In genomic region chr7:75796474-75796873, GRCm38 (mm10) we compare ENCODE assay signal across 8 mouse cellular contexts. TPM values are rescaled to one million over a fixed set of nuclear protein-coding genes. Genes with fewer than 3 reads are reported as not detected.
DNase-seq lines count a peak whose midpoint lies in the region; ATAC-seq and TF ChIP-seq lines count a peak whose summit lies in the region.

No protein-coding gene starts in this region.

- no peaks in the 10 kb centered on the region for H3K79me3 ChIP-seq in C2C12 (ENCODE audit: low read depth)

- 26% methylated on average over 9 of the region's 9 CpGs for WGBS in heart, adult 2 months
- 33% methylated on average over 9 of the region's 9 CpGs for WGBS in embryonic facial prominence, embryonic 10.5 days
- WGBS in liver, embryonic 15.5 days (ENCODE audit: insufficient replicate concordance): 10% methylated on average over 9 of the region's 9 CpGs
- WGBS in stomach, embryonic 14.5 days: 15% methylated on average over 9 of the region's 9 CpGs

- H3ac ChIP-seq in C2C12 (ENCODE audit: control insufficient read depth, insufficient read length, low read depth): peak overlapping the region; percentile 4

- H3K27ac ChIP-seq in heart, adult 2 months: peak overlapping the region; percentile 24; the same call in 1 of the 2 replicates
- peak overlapping the region; percentile 24 for H3K27ac ChIP-seq in embryonic facial prominence, embryonic 10.5 days (replicated peaks)
- H3K27ac ChIP-seq in liver, embryonic 15.5 days (replicated peaks): no peak overlapping the region
- H3K27ac ChIP-seq in stomach, embryonic 14.5 days (ENCODE audit: low read length): no peak overlapping the region

- H3K9me3 ChIP-seq in embryonic facial prominence, embryonic 10.5 days: no peaks in the 10 kb centered on the region
- no peaks in the 10 kb centered on the region for H3K9me3 ChIP-seq in liver, embryonic 15.5 days (replicated peaks)
- no peaks in the 10 kb centered on the region for H3K9me3 ChIP-seq in stomach, embryonic 14.5 days (ENCODE audit: control insufficient read depth, low read depth, low read length)

- TF ChIP-seq POLR2A in heart, adult 2 months (IDR thresholded peaks at IDR 0.05; ENCODE audit: insufficient read depth, low read depth, low read length): no peak

- H3K4me3 ChIP-seq in heart, adult 2 months: no peak overlapping the region
- H3K4me3 ChIP-seq in C2C12 (ENCODE audit: insufficient read depth, poor library complexity, severe bottlenecking): no peak overlapping the region
- no peak overlapping the region for H3K4me3 ChIP-seq in embryonic facial prominence, embryonic 10.5 days
- no peak overlapping the region for H3K4me3 ChIP-seq in liver, embryonic 15.5 days (replicated peaks)
- H3K4me3 ChIP-seq in stomach, embryonic 14.5 days (ENCODE audit: low read depth, low read length): no peak overlapping the region

- H3K9ac ChIP-seq in heart, adult 2 months (ENCODE audit: low read depth, low read length): no peak overlapping the region
- H3K9ac ChIP-seq in liver, embryonic 15.5 days: no peak overlapping the region
- H3K9ac ChIP-seq in stomach, embryonic 14.5 days (replicated peaks; ENCODE audit: low read depth, low read length): no peak overlapping the region

- ATAC-seq in liver, embryonic 15.5 days (ENCODE audit: insufficient read depth): no peak
- peak; percentile 64; the same call in 1 of the 2 replicates for ATAC-seq in stomach, embryonic 14.5 days (ENCODE audit: insufficient number of reproducible peaks, insufficient read depth, low FRiP score, low read depth)

- intact Hi-C loops in heart, adult 2 months (cut with DNase I): no loop called here
- intact Hi-C loops in heart, postnatal 10 days (cut with DNase I): no loop called here

- H3K4me1 ChIP-seq in heart, adult 2 months (ENCODE audit: control insufficient read depth, insufficient read depth, low read length): peaks cover 11% of the 10 kb centered on the region
- H3K4me1 ChIP-seq in embryonic facial prominence, embryonic 10.5 days: peaks cover 22% of the 10 kb centered on the region
- peaks cover 20% of the 10 kb centered on the region for H3K4me1 ChIP-seq in liver, embryonic 15.5 days (replicated peaks)
- peaks cover 3% of the 10 kb centered on the region; the same call in 1 of the 2 replicates for H3K4me1 ChIP-seq in stomach, embryonic 14.5 days (ENCODE audit: control insufficient read depth, insufficient read depth, low read length)

- no peaks in the 10 kb centered on the region for H3K27me3 ChIP-seq in heart, adult 2 months (ENCODE audit: control insufficient read depth, insufficient read depth, low read length)
- H3K27me3 ChIP-seq in C2C12 (ENCODE audit: control insufficient read depth, insufficient read depth, insufficient read length): no peaks in the 10 kb centered on the region
- H3K27me3 ChIP-seq in embryonic facial prominence, embryonic 10.5 days (replicated peaks; ENCODE audit: low read depth, poor library complexity, severe bottlenecking): no peaks in the 10 kb centered on the region
- no peaks in the 10 kb centered on the region for H3K27me3 ChIP-seq in liver, embryonic 15.5 days
- no peaks in the 10 kb centered on the region for H3K27me3 ChIP-seq in stomach, embryonic 14.5 days (ENCODE audit: control insufficient read depth, insufficient read depth, low read length)

- peak in 1 of 2 experiments; percentile 47 for DNase-seq in heart, adult 2 months
- DNase-seq in heart, postnatal 10 days: no peak
- peak; percentile 36 for DNase-seq in embryonic facial prominence, embryonic 10.5 days (ENCODE audit: low spot score)
- DNase-seq in cerebellum, adult 9-11 months: no peak
- DNase-seq in gastrocnemius, postnatal 10 days: no peak

- peak overlapping the region; percentile 42 for H3K4me2 ChIP-seq in liver, embryonic 15.5 days
- H3K4me2 ChIP-seq in stomach, embryonic 14.5 days (replicated peaks; ENCODE audit: low read depth, low read length): no peak overlapping the region

- no peaks in the 10 kb centered on the region for H3K79me2 ChIP-seq in heart, adult 2 months (replicated peaks; ENCODE audit: control insufficient read depth, insufficient read depth, low read length)
- no peaks in the 10 kb centered on the region for H3K79me2 ChIP-seq in C2C12 (ENCODE audit: control insufficient read depth, insufficient read depth)

- TF ChIP-seq CTCF in heart, adult 2 months (IDR thresholded peaks at IDR 0.05): no peak
- TF ChIP-seq CTCF in C2C12 (IDR thresholded peaks at IDR 0.05; ENCODE audit: control insufficient read depth, insufficient read depth, insufficient read length): no peak

- no peak for TF ChIP-seq EP300 in heart, adult 2 months (IDR thresholded peaks at IDR 0.05; ENCODE audit: insufficient read depth, low read depth, low read length)

- peaks cover 6% of the 10 kb centered on the region for H3K36me3 ChIP-seq in heart, adult 2 months (ENCODE audit: control insufficient read depth, insufficient read depth, low read length)
- H3K36me3 ChIP-seq in C2C12 (ENCODE audit: control insufficient read depth, insufficient read depth): no peaks in the 10 kb centered on the region
- H3K36me3 ChIP-seq in embryonic facial prominence, embryonic 10.5 days (replicated peaks): no peaks in the 10 kb centered on the region
- no peaks in the 10 kb centered on the region for H3K36me3 ChIP-seq in liver, embryonic 15.5 days (replicated peaks)
- no peaks in the 10 kb centered on the region for H3K36me3 ChIP-seq in stomach, embryonic 14.5 days (ENCODE audit: control insufficient read depth, insufficient read depth, low read length)

TF ChIP-seq in C2C12, 6 proteins besides CTCF, POLR2A, EP300 and RAD21:
- TF ChIP-seq MYOD1 (IDR thresholded peaks at IDR 0.05; ENCODE audit: control insufficient read depth, insufficient read length, low read depth): peak; percentile 88
- TF ChIP-seq MAX (IDR thresholded peaks at IDR 0.05): peak; percentile 58
- no peak for TF ChIP-seq CEBPB (IDR thresholded peaks at IDR 0.05; ENCODE audit: low read depth)
TF ChIP-seq in C2C12: peak in this region for 2.

RNA-seq across cellular contexts. Expression of gene Klhl25, which starts 51.6 kb away (rescaled TPM):
- total RNA-seq in heart, adult 2 months (2021): 1 to 10 TPM; 4.8 to 6.4 TPM
- polyA plus RNA-seq in heart, adult 2 months (2012; rRNA removed): 5.9 and 7.1 TPM in 2 replicates
- total RNA-seq in heart, postnatal 10 days (2021): 10 to 100 TPM in 1 of 2 experiments, 1 to 10 TPM in 1; 7.1 to 10.7 TPM
- 18.2 TPM for polyA plus RNA-seq in C2C12 (2012; fragmentation: generic; extraction: Trizol)
- polyA plus RNA-seq in embryonic facial prominence, embryonic 10.5 days (2016; fragmentation: Nextera tagmentation; extraction: Ambion mirVana): 24.0 and 24.2 TPM in 2 replicates
- 15.5 and 19.8 TPM in 2 replicates for polyA plus RNA-seq in liver, embryonic 15.5 days (2015; fragmentation: Nextera tagmentation; extraction: Ambion mirVana)
- 12.0 and 12.4 TPM in 2 replicates for polyA plus RNA-seq in stomach, embryonic 14.5 days (2014; fragmentation: Nextera tagmentation; extraction: Ambion mirVana)
- total RNA-seq in gastrocnemius, postnatal 10 days (2021): 1 to 10 TPM; 3.5 to 5.0 TPM

Comparison
In these comparisons a context has a peak if more than half of its experiments do, and no peak if none do; other contexts are left out.
1. H3K27ac ChIP-seq: peak in heart, adult 2 months (single experiment) and embryonic facial prominence, embryonic 10.5 days (single experiment); none in liver, embryonic 15.5 days (single experiment) and stomach, embryonic 14.5 days (single experiment).